Mouse (Mus musculus) gastrocnemius, postnatal 25 days (tissue): ENCODE measurements around the gene Mroh8. TPM values are rescaled to one million over a fixed set of nuclear protein-coding genes. Genes with fewer than 3 reads are reported as not detected.
"Not testable (repeated sequence)": the region's sequence is repeated elsewhere in the genome, so short reads cannot be mapped to it uniquely, and the experiment has no call there.

ENCODE experiments used
- DNase-seq: peaks from one replicate; pipeline ENCODE4 v3.0.0; 2022
- total RNA-seq, 2 experiments: library from RNA; stranded (reverse); gene quantifications; 1 replicate in 1 of 2; 2 replicates in 1 of 2; pipeline ENCODE4 v1.2.3; 2021

Gene Mroh8
- total RNA-seq, 2 experiments from 2014 or later = 0.48 to 1.2 TPM

GRCm38 (mm10) chr2:157288996-157289395 is 9.6 kb upstream of the Mroh8 start:
- no peak for DNase-seq

- DNase-seq = no peak
These were observed 8.2 kb upstream of the Mroh8 start for GRCm38 (mm10) chr2:157287542-157287941.

GRCm38 (mm10) chr2:157283321-157283720 is 4.0 kb upstream of the Mroh8 start:
- no peak for DNase-seq

GRCm38 (mm10) chr2:157278717-157279415 is 483 bp downstream of the Mroh8 start, which contains the start of gene Rpn2:
Rpn2 (plus strand) TSS chr2:157279017.
- DNase-seq = peak; percentile 97

- DNase-seq = no peak
These were observed 15.5 kb downstream of the Mroh8 start for GRCm38 (mm10) chr2:157263832-157264231.

- no peak for DNase-seq
These were observed 16.2 kb downstream of the Mroh8 start for GRCm38 (mm10) chr2:157263101-157263500.

GRCm38 (mm10) chr2:157262506-157262905 is 16.8 kb downstream of the Mroh8 start:
- no peak for DNase-seq

- no peak for DNase-seq
These were observed 17.4 kb downstream of the Mroh8 start for GRCm38 (mm10) chr2:157261930-157262329.

GRCm38 (mm10) chr2:157259720-157260119 is 19.6 kb downstream of the Mroh8 start:
- DNase-seq = peak; percentile 19

- DNase-seq = no peak
These were observed 31.2 kb downstream of the Mroh8 start for GRCm38 (mm10) chr2:157248111-157248510.

- DNase-seq = no peak
These were observed 33.7 kb downstream of the Mroh8 start for GRCm38 (mm10) chr2:157245603-157246002.

GRCm38 (mm10) chr2:157245001-157245400 is 34.3 kb downstream of the Mroh8 start:
- no peak for DNase-seq

- DNase-seq = no peak
These were observed 43.4 kb downstream of the Mroh8 start for GRCm38 (mm10) chr2:157235946-157236345.

GRCm38 (mm10) chr2:157221916-157222315 is 57.4 kb downstream of the Mroh8 start:
- DNase-seq = not testable (repeated sequence)

GRCm38 (mm10) chr2:157220108-157220507 is 59.2 kb downstream of the Mroh8 start:
- DNase-seq = no peak

GRCm38 (mm10) chr2:157211731-157212130 is 67.6 kb downstream of the Mroh8 start:
- no peak for DNase-seq

GRCm38 (mm10) chr2:157204366-157205218 is 74.8 kb downstream of the Mroh8 start, which contains the start of gene Rbl1:
Rbl1 (minus strand) TSS chr2:157204534.
- peak; percentile 86 for DNase-seq

GRCm38 (mm10) chr2:157203459-157204365 is 75.6 kb downstream of the Mroh8 start:
- no peak for DNase-seq

GRCm38 (mm10) chr2:157203026-157203425 is 76.3 kb downstream of the Mroh8 start:
- no peak for DNase-seq

GRCm38 (mm10) chr2:157202361-157202760 is 77.0 kb downstream of the Mroh8 start:
- no peak for DNase-seq

- DNase-seq = peak; percentile 28
These were observed 78.1 kb downstream of the Mroh8 start for GRCm38 (mm10) chr2:157201081-157201830.
